9 mouse cellular contexts compared by ENCODE assay signal in genomic region chr7:65095631-65096107, GRCm38 (mm10).
DNase-seq lines count a peak whose midpoint lies in the region; ATAC-seq and TF ChIP-seq lines count a peak whose summit lies in the region.
"Had no signal": no experiment of that assay in that cellular context is flagged by ENCODE, and none has a peak within 500 bp of the region (broad histone marks: within the 10 kb centered on the region; RNA-seq: fewer than 3 reads in every experiment).

No protein-coding gene starts in this region.

- 31% methylated on average over 5 of the region's 5 CpGs for WGBS in lung, embryonic 14.5 days
- 43% methylated on average over 5 of the region's 5 CpGs for WGBS in embryonic facial prominence, embryonic 15.5 days

- peak; percentile 5 to 16 for DNase-seq in heart, adult 18-20 months
- DNase-seq in heart, postnatal 36 days, result no peak
- DNase-seq in lung, embryonic 14.5 days, result no peak
- DNase-seq in lung, postnatal 14 days, result no peak
- peak; percentile 31 for DNase-seq in lung, postnatal 36 days
- no peak for DNase-seq in ovary, postnatal 10 days (ENCODE audit: low spot score)
- no peak for DNase-seq in urinary bladder, postnatal 10 days (ENCODE audit: low spot score)
- DNase-seq: kidney, postnatal 36 days had no signal

- H3K4me2 ChIP-seq in lung, embryonic 14.5 days, result no peak overlapping the region
- H3K4me2 ChIP-seq in embryonic facial prominence, embryonic 15.5 days (replicated peaks), result no peak overlapping the region

- no peak overlapping the region for H3K4me3 ChIP-seq in lung, embryonic 14.5 days (ENCODE audit: low read depth, low read length)
- no peak overlapping the region for H3K4me3 ChIP-seq in embryonic facial prominence, embryonic 15.5 days (replicated peaks)

- H3K27me3 ChIP-seq in lung, embryonic 14.5 days (ENCODE audit: insufficient read depth, low read length), result no peaks in the 10 kb centered on the region
- no peaks in the 10 kb centered on the region for H3K27me3 ChIP-seq in embryonic facial prominence, embryonic 15.5 days

- no peak overlapping the region for H3K27ac ChIP-seq in lung, embryonic 14.5 days (ENCODE audit: low read depth)
- H3K27ac ChIP-seq in embryonic facial prominence, embryonic 15.5 days (replicated peaks), result no peak overlapping the region; the same call in 1 of the 2 replicates

- no peaks in the 10 kb centered on the region for H3K4me1 ChIP-seq in lung, embryonic 14.5 days (ENCODE audit: insufficient read depth)
- H3K4me1 ChIP-seq in embryonic facial prominence, embryonic 15.5 days, result no peaks in the 10 kb centered on the region

- H3K9ac ChIP-seq in lung, embryonic 14.5 days, result no peak overlapping the region
- no peak overlapping the region for H3K9ac ChIP-seq in embryonic facial prominence, embryonic 15.5 days

- TF ChIP-seq CTCF in lung, embryonic 14.5 days (IDR thresholded peaks at IDR 0.05; ENCODE audit: low read depth), result no peak

- intact Hi-C loops in heart, postnatal 36 days (cut with DNase I), result no loop called here

- H3K9me3 ChIP-seq in lung, embryonic 14.5 days (ENCODE audit: low read depth, low read length), result no peaks in the 10 kb centered on the region
- H3K9me3 ChIP-seq in embryonic facial prominence, embryonic 15.5 days (replicated peaks), result no peaks in the 10 kb centered on the region

- peak; percentile 56; the same call in 1 of the 2 replicates for ATAC-seq in lung, embryonic 14.5 days (ENCODE audit: insufficient read depth)
- ATAC-seq in embryonic facial prominence, embryonic 15.5 days (ENCODE audit: insufficient number of reproducible peaks, low FRiP score, low TSS enrichment, low read depth), result peak; percentile 77

- H3K36me3 ChIP-seq in lung, embryonic 14.5 days (ENCODE audit: insufficient read depth), result no peaks in the 10 kb centered on the region
- no peaks in the 10 kb centered on the region for H3K36me3 ChIP-seq in embryonic facial prominence, embryonic 15.5 days

Comparison
In these comparisons a context has a peak if more than half of its experiments do, and no peak if none do; other contexts are left out.
1. DNase-seq: peak in heart, adult 18-20 months (2 of 2) and lung, postnatal 36 days (single experiment); none in heart, postnatal 36 days (0 of 2), lung, embryonic 14.5 days (single experiment), lung, postnatal 14 days (single experiment), ovary, postnatal 10 days (single experiment) and urinary bladder, postnatal 10 days (single experiment).